Mouse (Mus musculus) limb, embryonic 14.5 days (tissue): ENCODE measurements around the gene Bag6. TPM values are rescaled to one million over a fixed set of nuclear protein-coding genes. Genes with fewer than 3 reads are reported as not detected.
A peak's percentile ranks its signal among the peaks of the same experiment; 100 is the strongest.

ENCODE experiments used
- ATAC-seq: fragments of 200-750 bp; cut with Nextera tagmentation; 2 replicates; pipeline ENCODE4 v1.8.0; 2017; ENCODE audit warnings: low read depth, moderate number of reproducible peaks, moderate TSS enrichment; ENCODE audit not compliant: low FRiP score
- DNase-seq: peaks from one replicate; pipeline ENCODE4 v3.0.0-alpha.2; 2015; ENCODE audit warnings: low spot score
- H3K27ac ChIP-seq: fragments of 300-500 bp; sonication (generic); replicated peaks from 2 replicates; pipeline ENCODE4 v1.5.1; 2014; ENCODE audit warnings: low read depth, mild to moderate bottlenecking, low read length, moderate library complexity, mixed read lengths
- H3K27me3 ChIP-seq: fragments of 300-500 bp; sonication (generic); 2 replicates; pipeline ENCODE4 v1.6.1; 2014; ENCODE audit warnings: low read length, mixed read lengths; ENCODE audit not compliant: control insufficient read depth, insufficient read depth
- H3K36me3 ChIP-seq: fragments of 300-500 bp; sonication (generic); 2 replicates; pipeline ENCODE4 v1.6.1; 2014; ENCODE audit warnings: mild to moderate bottlenecking, low read length, moderate library complexity, mixed read lengths; ENCODE audit not compliant: control insufficient read depth, insufficient read depth
- H3K4me1 ChIP-seq: fragments of 300-500 bp; sonication (generic); 2 replicates; pipeline ENCODE4 v1.6.1; 2014; ENCODE audit warnings: antibody characterized with exemption, low read length, mixed read lengths; ENCODE audit not compliant: control insufficient read depth, insufficient read depth
- H3K4me2 ChIP-seq: fragments of 300-500 bp; sonication (generic); replicated peaks from 2 replicates; pipeline ENCODE4 v1.6.1; 2014; ENCODE audit warnings: low read depth, mild to moderate bottlenecking, low read length, moderate library complexity; ENCODE audit not compliant: severe bottlenecking
- H3K4me3 ChIP-seq: fragments of 300-500 bp; sonication (generic); replicated peaks from 2 replicates; pipeline ENCODE4 v1.5.1; 2014; ENCODE audit warnings: low read length
- H3K9ac ChIP-seq: fragments of 300-500 bp; sonication (generic); 2 replicates; pipeline ENCODE4 v1.6.1; 2014; ENCODE audit warnings: mild to moderate bottlenecking, low read depth, low read length, moderate library complexity; ENCODE audit not compliant: severe bottlenecking
- H3K9me3 ChIP-seq: fragments of 300-500 bp; sonication (generic); 2 replicates; pipeline ENCODE4 v1.6.1; 2016; ENCODE audit warnings: low read length; ENCODE audit not compliant: control insufficient read depth
- POLR2A ChIP-seq: fragments of 200-500 bp; IDR thresholded peaks from 2 replicates; pipeline ENCODE4 v1.8.0; 2012; ENCODE audit warnings: inconsistent platforms, mild to moderate bottlenecking, moderate library complexity, borderline replicate concordance; ENCODE audit not compliant: insufficient read depth, insufficient read length; ENCODE audit errors: extremely low read depth
- WGBS: fragments of 180-500 bp; shearing (Covaris S2); extraction: QIAGEN DNeasy Blood & Tissue Kit; methylation state at CpG from one replicate; pipeline ENCODE4 v1.1.7; 2014; 5-methylcytosine and 5-hydroxymethylcytosine counted together
- polyA plus RNA-seq, 2 experiments: library from polyadenylated mRNA; depleted of rRNA in 1 of 2; stranded (reverse) in 1 of 2; unstranded in 1 of 2; fragments of >200 nt; fragmentation: Nextera tagmentation in 1 of 2; extraction: Ambion mirVana in 1 of 2; gene quantifications; 2 replicates each; pipeline versions ENCODE4 v1.2.1 to v1.2.3; 2012 to 2014

The Bag6 gene
- polyA plus RNA-seq, 2 experiments = 76.2 to 265 TPM

- no peaks in the 10 kb centered on the region for H3K9me3 ChIP-seq
- 0 out of 2 replicates have a peak, but pooled peaks cover 3% of the 10 kb centered on the region for H3K4me1 ChIP-seq
- ATAC-seq (no peak), DNase-seq (no peak)
- no peak for TF ChIP-seq POLR2A
- no peak within 1 kb of the TSS for H3K4me2 ChIP-seq
- H3K27ac ChIP-seq = no peak within 1 kb of the TSS
- no peak within 1 kb of the TSS for H3K9ac ChIP-seq
- H3K27me3 ChIP-seq = no peaks in the 10 kb centered on the region
- H3K36me3 ChIP-seq = no peaks in the 10 kb centered on the region
- no peak within 1 kb of the TSS for H3K4me3 ChIP-seq
- WGBS = 64% methylated on average over 2 of the region's 2 CpGs
These were observed 41.0 kb downstream of the Bag6 start, which contains the start of gene Aif1 for GRCm38 (mm10) chr17:35175968-35176367. TSS of gene Aif1 (minus strand) at chr17:35176068.

GRCm38 (mm10) chr17:35178528-35178927, 43.5 kb downstream of the Bag6 start:
- ATAC-seq (peak; percentile 67; the same call in 1 of the 2 replicates), DNase-seq (peak; percentile 79)
- no peaks in the 10 kb centered on the region for H3K36me3 ChIP-seq
- H3K27ac ChIP-seq = no peak overlapping the region
- no peak overlapping the region for H3K9ac ChIP-seq
- H3K4me2 ChIP-seq = no peak overlapping the region
- no peaks in the 10 kb centered on the region for H3K27me3 ChIP-seq
- H3K4me1 ChIP-seq = 0 out of 2 replicates have a peak, but pooled peaks cover 3% of the 10 kb centered on the region
- no peaks in the 10 kb centered on the region for H3K9me3 ChIP-seq
- WGBS = 9% methylated on average over 5 of the region's 5 CpGs
- no peak overlapping the region for H3K4me3 ChIP-seq
- no peak for TF ChIP-seq POLR2A

- DNase-seq = no peak
- ATAC-seq = no peak
- Histone ChIP-seq H3K27me3 (no peaks in the 10 kb centered on the region), H3K9ac (no peak overlapping the region), H3K4me1 (no peaks in the 10 kb centered on the region), H3K4me3 (no peak overlapping the region), H3K27ac (no peak overlapping the region), H3K9me3 (no peaks in the 10 kb centered on the region), H3K4me2 (no peak overlapping the region), H3K36me3 (no peaks in the 10 kb centered on the region)
- WGBS = 88% methylated on average over 5 of the region's 5 CpGs
- TF ChIP-seq POLR2A = no peak
These were observed 45.1 kb downstream of the Bag6 start for GRCm38 (mm10) chr17:35180093-35180492.

GRCm38 (mm10) chr17:35185639-35186611, 50.9 kb downstream of the Bag6 start:
- no peaks in the 10 kb centered on the region for H3K9me3 ChIP-seq
- H3K9ac ChIP-seq = peak overlapping the region; percentile 48
- H3K4me2 ChIP-seq = peak overlapping the region; percentile 56
- ATAC-seq = peak; percentile 84
- H3K4me3 ChIP-seq = peak overlapping the region; percentile 41
- H3K27ac ChIP-seq = peak overlapping the region; percentile 82
- peaks cover 8% of the 10 kb centered on the region for H3K4me1 ChIP-seq
- H3K36me3 ChIP-seq = no peaks in the 10 kb centered on the region
- peak; percentile 83 for DNase-seq
- TF ChIP-seq POLR2A = no peak
- H3K27me3 ChIP-seq = no peaks in the 10 kb centered on the region
- 3% methylated on average over 18 of the region's 18 CpGs for WGBS

GRCm38 (mm10) chr17:35186681-35187080, 51.7 kb downstream of the Bag6 start:
- Histone ChIP-seq H3K9ac (peak overlapping the region; percentile 48), H3K36me3 (no peaks in the 10 kb centered on the region), H3K4me1 (peaks cover 8% of the 10 kb centered on the region), H3K27me3 (no peaks in the 10 kb centered on the region), H3K4me3 (peak overlapping the region; percentile 41), H3K4me2 (peak overlapping the region; percentile 56), H3K9me3 (no peaks in the 10 kb centered on the region), H3K27ac (peak overlapping the region; percentile 82)
- ATAC-seq = peak; percentile 61
- peak; percentile 40 for DNase-seq
- TF ChIP-seq POLR2A = no peak
- 0% methylated on average over 4 of the region's 4 CpGs for WGBS
